Mouse (Mus musculus) spleen, adult 2 months (tissue): ENCODE results near the gene Snrnp70. TPM values are rescaled to one million over a fixed set of nuclear protein-coding genes. Genes with fewer than 3 reads are reported as not detected.
A peak's percentile ranks its signal among the peaks of the same experiment; 100 is the strongest.

Source experiments
- DNase-seq, 2 experiments: peaks; one replicate each; pipeline versions ENCODE4 v3.0.0 to v3.0.0-alpha.2; 2012 to 2021; ENCODE audit warnings: low spot score in 2 of 2, low read depth in 1 of 2
- H3K27ac ChIP-seq: fragments of 200-500 bp; 2 replicates; pipeline ENCODE4 v1.5.1; 2012; ENCODE audit warnings: low read length, inconsistent platforms; ENCODE audit not compliant: insufficient read depth
- H3K27me3 ChIP-seq: fragments of 200-500 bp; 2 replicates; pipeline ENCODE4 v1.6.1; 2012; ENCODE audit warnings: mild to moderate bottlenecking, moderate library complexity, low read length, inconsistent platforms; ENCODE audit not compliant: control insufficient read depth, insufficient read depth
- H3K36me3 ChIP-seq: fragments of 200-500 bp; 2 replicates; pipeline ENCODE4 v1.6.1; 2012; ENCODE audit warnings: mild to moderate bottlenecking, low read length, inconsistent platforms; ENCODE audit not compliant: control insufficient read depth, insufficient read depth
- H3K4me1 ChIP-seq: fragments of 200-500 bp; 2 replicates; pipeline ENCODE4 v1.6.1; 2011; ENCODE audit warnings: inconsistent platforms; ENCODE audit not compliant: control insufficient read depth, insufficient read depth, insufficient read length
- H3K4me3 ChIP-seq: fragments of 200-500 bp; 2 replicates; pipeline ENCODE4 v1.5.1; 2011; ENCODE audit warnings: mild to moderate bottlenecking, inconsistent platforms; ENCODE audit not compliant: insufficient read depth, insufficient read length; ENCODE audit errors: extremely low read depth
- CTCF ChIP-seq: fragments of 200-500 bp; IDR thresholded peaks from 2 replicates; pipeline ENCODE4 v1.5.1; 2011; ENCODE audit warnings: mild to moderate bottlenecking, inconsistent platforms; ENCODE audit not compliant: insufficient read depth, insufficient read length, insufficient replicate concordance; ENCODE audit errors: extremely low read depth
- POLR2A ChIP-seq: fragments of 200-500 bp; IDR thresholded peaks from 2 replicates; pipeline ENCODE4 v1.6.1; 2011; ENCODE audit warnings: low read depth, low read length, inconsistent platforms
- WGBS: fragments of 180-500 bp; shearing (Covaris S2); methylation state at CpG from one replicate; pipeline ENCODE4 v1.1.7; 2018; 5-methylcytosine and 5-hydroxymethylcytosine counted together
- polyA plus RNA-seq: library from polyadenylated mRNA; depleted of rRNA; stranded (reverse); fragments of >200 nt; gene quantifications from 2 replicates; pipeline ENCODE4 v1.2.3, GENCODE M21; 2012; rRNA removed

Gene Snrnp70
- polyA plus RNA-seq: 273 and 277 TPM in 2 replicates

GRCm38 (mm10) chr7:45395578-45396336 lies at the start of gene Snrnp70:
Gene Snrnp70, minus strand, starts transcription at chr7:45395742.
- peak; percentile 100 for DNase-seq
- Histone ChIP-seq H3K27ac (peak within 1 kb of the TSS; percentile 87), H3K4me3 (peak within 1 kb of the TSS; percentile 85), H3K27me3 (no peaks in the 10 kb centered on the region), H3K4me1 (peaks cover 9% of the 10 kb centered on the region; the same call in 1 of the 2 replicates), H3K36me3 (peaks cover 15% of the 10 kb centered on the region)
- TF ChIP-seq POLR2A (peak; percentile 91), CTCF (no peak)
- WGBS: under 1% methylated on average over 60 of the region's 60 CpGs

- DNase-seq: no peak
- Histone ChIP-seq H3K27ac (no peak overlapping the region), H3K27me3 (no peaks in the 10 kb centered on the region), H3K4me1 (no peaks in the 10 kb centered on the region), H3K4me3 (no peak overlapping the region), H3K36me3 (0 out of 2 replicates have a peak, but pooled peaks cover 3% of the 10 kb centered on the region)
- TF ChIP-seq POLR2A (no peak), CTCF (no peak)
- WGBS: 86% methylated on average over 22 of the region's 22 CpGs
These were observed 48.2 kb upstream of the Snrnp70 start for GRCm38 (mm10) chr7:45443526-45444420.

GRCm38 (mm10) chr7:45437521-45438276 lies 42.2 kb upstream of the Snrnp70 start, which contains the start of gene Ruvbl2:
Gene Ruvbl2, minus strand, starts transcription at chr7:45438096.
- H3K4me1 ChIP-seq: peaks cover 10% of the 10 kb centered on the region; the same call in 1 of the 2 replicates
- no peaks in the 10 kb centered on the region for H3K27me3 ChIP-seq
- no peak within 1 kb of the TSS for H3K27ac ChIP-seq
- no peak within 1 kb of the TSS for H3K4me3 ChIP-seq
- DNase-seq: no peak
- H3K36me3 ChIP-seq: 0 out of 2 replicates have a peak, but pooled peaks cover 2% of the 10 kb centered on the region
- WGBS: 74% methylated on average over 19 of the region's 19 CpGs
- TF ChIP-seq POLR2A (no peak), CTCF (no peak)

- H3K36me3 ChIP-seq: 0 out of 2 replicates have a peak, but pooled peaks cover 2% of the 10 kb centered on the region
- H3K4me3 ChIP-seq: no peak overlapping the region
- H3K4me1 ChIP-seq: peaks cover 10% of the 10 kb centered on the region; the same call in 1 of the 2 replicates
- WGBS: 86% methylated on average over 6 of the region's 6 CpGs
- TF ChIP-seq POLR2A: no peak
- TF ChIP-seq CTCF: no peak
- no peak overlapping the region for H3K27ac ChIP-seq
- no peak for DNase-seq
- no peaks in the 10 kb centered on the region for H3K27me3 ChIP-seq
These were observed 41.5 kb upstream of the Snrnp70 start for GRCm38 (mm10) chr7:45437046-45437445.

GRCm38 (mm10) chr7:45436444-45436843 lies 40.9 kb upstream of the Snrnp70 start:
- Histone ChIP-seq H3K27me3 (no peaks in the 10 kb centered on the region), H3K27ac (no peak overlapping the region), H3K36me3 (0 out of 2 replicates have a peak, but pooled peaks cover 2% of the 10 kb centered on the region), H3K4me3 (no peak overlapping the region), H3K4me1 (peaks cover 10% of the 10 kb centered on the region; the same call in 1 of the 2 replicates)
- WGBS: 97% methylated on average over 5 of the region's 5 CpGs
- DNase-seq: no peak
- no peak for TF ChIP-seq CTCF
- TF ChIP-seq POLR2A: no peak

GRCm38 (mm10) chr7:45435038-45435437 lies 39.5 kb upstream of the Snrnp70 start:
- WGBS: 6% methylated on average over 16 of the region's 16 CpGs

More at GRCm38 (mm10) chr7:45435038-45435437, 39.5 kb upstream of the Snrnp70 start:
- no peak overlapping the region for H3K27ac ChIP-seq
- DNase-seq: no peak
- H3K4me1 ChIP-seq: peaks cover 10% of the 10 kb centered on the region; the same call in 1 of the 2 replicates
- H3K4me3 ChIP-seq: peak overlapping the region; percentile 61
- H3K36me3 ChIP-seq: peaks cover 6% of the 10 kb centered on the region
- no peaks in the 10 kb centered on the region for H3K27me3 ChIP-seq
- TF ChIP-seq CTCF (no peak), POLR2A (no peak)
